Mouse (Mus musculus) layer of hippocampus, postnatal 10 days (tissue): ENCODE results near the gene Sept9. TPM values are rescaled to one million over a fixed set of nuclear protein-coding genes. Genes with fewer than 3 reads are reported as not detected.

Source experiments
- DNase-seq, 2 experiments: peaks; one replicate each; pipeline ENCODE4 v3.0.0; 2021; ENCODE audit warnings: low spot score in 2 of 2
- total RNA-seq, 2 experiments: library from RNA; stranded (reverse); gene quantifications; 2 replicates each; pipeline ENCODE4 v1.2.3; 2021

Gene Sept9
- total RNA-seq, 2 experiments from 2014 or later: 79.5 to 90.0 TPM

- no peak for DNase-seq
Measured at GRCm38 (mm10) chr11:117285606-117285931, 86.1 kb downstream of the Sept9 start.

GRCm38 (mm10) chr11:117287792-117288191 lies 88.3 kb downstream of the Sept9 start:
- DNase-seq: no peak

DNA sequence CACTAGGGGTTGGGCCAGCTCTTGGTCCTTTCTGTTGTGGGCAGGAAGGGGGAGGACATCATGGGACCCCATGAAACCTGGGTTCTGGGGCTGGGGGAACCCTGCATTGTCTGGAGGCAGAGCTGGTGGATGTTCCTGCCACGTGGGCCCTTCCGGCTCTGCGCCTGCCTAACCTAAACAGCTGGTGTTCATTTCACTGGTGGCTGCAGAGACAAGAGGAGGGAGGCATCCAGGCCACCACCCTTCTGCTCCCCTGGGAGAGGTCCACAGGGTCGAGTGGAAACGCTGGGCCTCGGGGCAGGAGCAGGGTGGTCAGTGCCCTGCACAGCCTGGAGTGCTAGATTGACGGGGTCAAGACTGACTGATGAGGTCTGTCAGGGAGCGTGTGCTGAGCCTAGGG lies 89.3 kb downstream of the Sept9 start:
- DNase-seq: no peak

- no peak for DNase-seq
Measured at GRCm38 (mm10) chr11:117291271-117292059, 92.0 kb downstream of the Sept9 start.

DNA sequence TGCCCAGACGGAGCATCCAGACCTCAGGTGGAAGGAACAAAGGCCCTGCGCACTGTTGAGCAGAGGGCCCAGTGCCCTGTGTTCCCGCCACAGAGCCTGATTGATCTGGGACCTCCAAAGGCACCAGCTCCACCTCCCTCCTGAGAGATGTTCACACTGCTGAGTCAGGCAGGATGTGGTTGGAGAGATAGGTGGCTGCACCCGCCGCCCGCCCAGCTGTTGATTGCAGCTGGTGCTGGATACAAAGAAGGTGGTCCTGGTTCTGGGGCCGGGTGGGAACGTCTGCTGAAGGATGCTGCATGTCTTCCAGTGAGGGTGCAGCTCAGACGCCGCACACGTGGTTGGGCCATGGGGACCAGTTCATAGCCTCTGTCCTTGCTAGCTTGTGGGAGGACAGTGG lies 93.0 kb downstream of the Sept9 start:
- DNase-seq: no peak

GRCm38 (mm10) chr11:117295266-117295665 lies 95.8 kb downstream of the Sept9 start:
- no peak for DNase-seq

GRCm38 (mm10) chr11:117296116-117296499 lies 96.6 kb downstream of the Sept9 start:
- no peak for DNase-seq

DNA sequence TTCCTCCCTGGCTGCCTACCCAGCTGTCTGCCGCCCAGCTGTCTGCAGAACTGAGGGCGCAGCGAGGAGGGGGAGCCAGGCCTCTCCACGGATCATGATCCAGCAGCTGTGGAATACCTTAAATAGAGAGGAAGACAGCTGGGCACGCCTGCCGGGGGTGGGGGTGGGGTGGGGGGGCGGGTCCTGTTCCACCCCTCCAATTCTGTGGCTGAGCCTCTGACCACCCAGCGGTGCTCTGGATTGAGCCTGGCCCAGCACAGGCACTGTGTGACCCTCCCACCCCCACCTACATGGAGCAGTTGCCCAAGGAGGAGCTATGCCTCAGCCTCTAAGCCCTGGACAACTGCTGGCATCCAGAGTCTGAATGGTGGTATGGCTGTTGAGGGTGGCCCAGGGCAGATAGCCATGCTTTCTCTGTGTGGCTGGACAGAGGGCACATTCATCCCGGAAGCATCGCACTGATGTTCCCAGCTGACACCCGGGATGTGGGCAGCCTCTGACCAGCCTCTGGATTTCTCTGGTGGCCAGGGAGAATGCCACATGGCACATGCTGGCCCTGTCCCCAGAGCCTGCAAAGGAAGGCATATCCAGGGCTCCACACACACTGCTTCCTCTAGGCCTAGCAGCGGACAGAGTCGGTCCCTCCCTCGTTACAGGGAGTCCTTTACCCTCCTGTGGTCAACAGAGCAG lies 97.2 kb downstream of the Sept9 start:
- peak; percentile 35 to 45 for DNase-seq

DNA sequence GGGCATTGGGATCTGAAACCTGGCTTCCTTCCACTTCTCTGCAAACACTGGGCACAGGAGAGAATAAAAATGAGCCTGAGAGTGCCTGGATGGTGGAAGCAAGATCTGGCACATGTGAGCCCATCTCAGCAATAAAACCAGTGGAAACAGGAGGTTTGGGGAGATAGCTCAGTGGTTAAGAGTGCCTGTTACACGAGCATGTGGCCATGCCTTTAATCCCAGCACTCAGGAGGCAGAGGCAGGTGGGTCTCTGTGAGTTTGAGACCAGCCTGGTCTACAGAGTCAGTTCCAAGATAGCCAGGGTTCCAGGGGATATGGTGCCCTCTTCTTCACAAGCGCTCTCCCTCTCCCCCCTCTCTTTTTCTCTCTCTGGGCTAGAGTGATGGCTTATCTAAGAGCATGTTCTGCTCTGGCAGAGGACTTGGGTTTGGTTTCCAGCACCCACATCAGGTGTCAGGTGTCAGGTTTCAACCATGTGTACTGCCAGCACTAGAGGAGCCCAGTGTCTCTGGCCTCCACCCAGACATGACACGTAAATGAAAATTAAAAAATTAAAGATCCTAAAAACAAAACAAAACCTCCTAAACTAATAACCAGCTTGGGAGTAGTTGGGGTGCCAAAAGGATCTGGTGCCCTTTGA lies 97.8 kb downstream of the Sept9 start:
- no peak for DNase-seq

- DNase-seq: no peak
Measured at GRCm38 (mm10) chr11:117299741-117300140, 100.3 kb downstream of the Sept9 start.

- no peak for DNase-seq
Measured at GRCm38 (mm10) chr11:117300809-117301208, 101.3 kb downstream of the Sept9 start.

- DNase-seq: no peak
Measured at GRCm38 (mm10) chr11:117301716-117302115, 102.3 kb downstream of the Sept9 start.

DNA sequence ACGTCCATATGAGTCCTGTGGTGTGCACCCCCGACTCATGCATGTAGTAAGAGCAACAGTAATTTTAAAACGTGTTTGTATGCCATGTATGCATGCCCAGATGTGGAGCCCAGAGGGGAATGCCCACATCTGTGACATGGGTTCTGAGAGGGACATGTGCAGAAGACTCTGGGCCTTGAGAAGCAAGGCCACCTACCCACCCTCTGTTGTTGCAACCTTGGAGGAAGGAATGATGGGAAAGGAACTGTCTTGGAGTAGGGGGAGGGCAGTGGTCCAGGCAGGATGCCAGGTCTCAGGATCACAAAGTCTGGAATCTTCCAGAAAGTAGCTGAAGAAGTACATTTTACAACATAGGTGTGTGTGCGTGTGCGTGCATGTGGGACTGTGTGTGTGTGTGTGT lies 102.9 kb downstream of the Sept9 start:
- no peak for DNase-seq

- no peak for DNase-seq
Measured at GRCm38 (mm10) chr11:117305509-117306188, 106.2 kb downstream of the Sept9 start.

- no peak for DNase-seq
Measured at GRCm38 (mm10) chr11:117306311-117307088, 107.0 kb downstream of the Sept9 start.

GRCm38 (mm10) chr11:117307895-117308786 lies 108.7 kb downstream of the Sept9 start:
- no peak for DNase-seq

GRCm38 (mm10) chr11:117309108-117309917 lies 109.9 kb downstream of the Sept9 start:
- no peak for DNase-seq

DNA sequence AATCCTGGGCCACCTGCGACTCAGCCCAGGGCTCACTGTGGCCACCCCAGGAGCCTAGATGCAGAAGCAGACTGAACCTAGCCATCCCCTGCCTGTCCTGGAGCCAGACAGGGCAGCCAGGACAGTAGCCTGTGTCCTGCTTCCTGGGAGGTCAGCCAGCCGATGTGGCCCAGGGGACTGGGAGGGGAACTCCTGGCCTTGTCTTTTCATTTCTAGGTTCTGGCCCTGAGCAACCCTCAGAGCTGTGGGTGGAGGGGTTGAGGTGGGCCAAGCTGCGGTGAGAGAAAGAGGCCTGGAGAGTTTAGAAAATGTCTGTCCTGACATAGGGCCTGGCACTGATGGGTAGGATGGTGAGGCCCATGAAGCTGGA lies 110.4 kb downstream of the Sept9 start:
- DNase-seq: no peak
